Mouse (Mus musculus) small intestine, adult 2 months (tissue): ENCODE measurements at regions not wholly inside any gene's neighbourhood (a gene's known extent, or its start where the extent isn't known, plus 50 kb on each side); places are given as distances from the start of the nearest gene placed in this dataset.

ENCODE experiments used
- CTCF ChIP-seq: fragments of 200-500 bp; IDR thresholded peaks from 2 replicates; pipeline ENCODE4 v1.5.1; 2012; ENCODE audit warnings: low read depth, mild to moderate bottlenecking, control low read depth, inconsistent platforms, low read length, moderate library complexity, mixed read lengths; ENCODE audit not compliant: insufficient replicate concordance, insufficient read length; ENCODE audit errors: extremely low read depth
- POLR2A ChIP-seq: fragments of 200-500 bp; IDR thresholded peaks from 2 replicates; pipeline ENCODE4 v1.6.1; 2012; ENCODE audit warnings: low read depth, mild to moderate bottlenecking, control low read depth, inconsistent platforms, low read length, moderate library complexity

GRCm38 (mm10) chr5:64461592-64461991 is 305.5 kb downstream of the Tbc1d1 start:
- TF ChIP-seq CTCF (no peak), POLR2A (no peak)
